ENCODE assay signal across 10 mouse cellular contexts in genomic region chr11:67022354-67023115, GRCm38 (mm10). TPM values are rescaled to one million over a fixed set of nuclear protein-coding genes. Genes with fewer than 3 reads are reported as not detected.
A peak's percentile ranks its signal among the peaks of the same experiment; 100 is the strongest.
DNase-seq lines count a peak whose midpoint lies in the region; TF ChIP-seq lines count a peak whose summit lies in the region.
"Had no signal": no experiment of that assay in that cellular context is flagged by ENCODE, and none has a peak within 500 bp of the region (broad histone marks: within the 10 kb centered on the region; RNA-seq: fewer than 3 reads in every experiment).

No protein-coding gene starts in this region.

- peak; percentile 74 for TF ChIP-seq CTCF in layer of hippocampus, adult 2 months (conservative IDR thresholded peaks at IDR 0.05)
- TF ChIP-seq CTCF in bone marrow macrophage, adult 2 months (IDR thresholded peaks at IDR 0.05; ENCODE audit: low read depth, low read length) = peak; percentile 54; the same call in 1 of the 2 replicates

- no peak overlapping the region for H3K27ac ChIP-seq in layer of hippocampus, adult 2 months
- no peak overlapping the region for H3K27ac ChIP-seq in bone marrow macrophage, adult 2 months (ENCODE audit: insufficient read depth, low read depth, low read length)
- H3K27ac ChIP-seq: forebrain, embryonic 13.5 days; midbrain, embryonic 12.5 days had no signal

- no peak for TF ChIP-seq POLR2A in bone marrow macrophage, adult 2 months (IDR thresholded peaks at IDR 0.05; ENCODE audit: borderline replicate concordance, low read depth, low read length)

- H3K4me3 ChIP-seq in layer of hippocampus, adult 2 months = no peak overlapping the region
- H3K4me3 ChIP-seq in bone marrow macrophage, adult 2 months (ENCODE audit: insufficient read depth, low read length) = no peak overlapping the region
- H3K4me3 ChIP-seq: forebrain, embryonic 13.5 days; midbrain, embryonic 12.5 days had no signal

- H3K4me1 ChIP-seq in bone marrow macrophage, adult 2 months (ENCODE audit: control insufficient read depth, insufficient read depth, low read length) = 0 out of 2 replicates have a peak, but pooled peaks cover 4% of the 10 kb centered on the region

- DNase-seq in adrenal gland, postnatal 14 days = peak; percentile 40
- DNase-seq in adrenal gland, postnatal 25 days = no peak
- DNase-seq in layer of hippocampus, adult 2 months (ENCODE audit: low spot score in 2 of 2) = no peak
- DNase-seq in layer of hippocampus, adult 9-10 months (ENCODE audit: low spot score) = no peak
- DNase-seq in B cell, adult 2 months = peak; percentile 39 to 42
- no peak for DNase-seq in urinary bladder, postnatal 25 days (ENCODE audit: low spot score)
- DNase-seq in neural tube, embryonic 10.5 days (ENCODE audit: extremely low spot score, low spot score) = no peak

RNA-seq across cellular contexts. Expression of gene Tmem220, which starts 2.4 kb away (rescaled TPM):
- total RNA-seq in adrenal gland, postnatal 14 days (2021) = 5.6 and 6.0 TPM in 2 replicates
- total RNA-seq in adrenal gland, postnatal 25 days (2021) = 6.8 and 7.0 TPM in 2 replicates
- total RNA-seq in layer of hippocampus, adult 2 months (2021) = under 1 TPM; 0.44 to 0.95 TPM
- polyA plus RNA-seq in bone marrow macrophage, adult 2 months (2012; ENCODE audit: insufficient read depth, insufficient read length, missing spikeins) = 6.7 and 8.1 TPM in 2 replicates

RNA-seq across cellular contexts. Expression of gene Adprm, which starts 29.9 kb away (rescaled TPM):
- total RNA-seq in adrenal gland, postnatal 14 days (2021) = 18.6 and 20.5 TPM in 2 replicates
- 26.2 and 27.3 TPM in 2 replicates for total RNA-seq in adrenal gland, postnatal 25 days (2021)
- 10 to 100 TPM; 27.7 to 29.3 TPM for total RNA-seq in layer of hippocampus, adult 2 months (2021)
- polyA plus RNA-seq in bone marrow macrophage, adult 2 months (2012; ENCODE audit: insufficient read depth, insufficient read length, missing spikeins) = 29.4 and 30.6 TPM in 2 replicates

RNA-seq across cellular contexts. Expression of gene Sco1, which starts 29.9 kb away (rescaled TPM):
- 21.4 and 24.3 TPM in 2 replicates for total RNA-seq in adrenal gland, postnatal 14 days (2021)
- total RNA-seq in adrenal gland, postnatal 25 days (2021) = 19.9 and 21.0 TPM in 2 replicates
- total RNA-seq in layer of hippocampus, adult 2 months (2021) = 10 to 100 TPM in 1 of 2 experiments, 1 to 10 TPM in 1; 9.4 to 10.6 TPM
- 8.7 and 8.8 TPM in 2 replicates for polyA plus RNA-seq in bone marrow macrophage, adult 2 months (2012; ENCODE audit: insufficient read depth, insufficient read length, missing spikeins)

RNA-seq across cellular contexts. Expression of gene Myh3, which starts 55.6 kb away (rescaled TPM):
- total RNA-seq in adrenal gland, postnatal 14 days (2021) = 0.07 TPM in 1 of 2 replicates, not detected in the other
- not detected in 2 replicates for total RNA-seq in adrenal gland, postnatal 25 days (2021)
- total RNA-seq in layer of hippocampus, adult 2 months (2021) = under 1 TPM; 0.67 to 0.91 TPM
- not detected in 2 replicates for polyA plus RNA-seq in bone marrow macrophage, adult 2 months (2012; ENCODE audit: insufficient read depth, insufficient read length, missing spikeins)

Comparison
In these comparisons a context has a peak if more than half of its experiments do, and no peak if none do; other contexts are left out.
1. DNase-seq: peak in adrenal gland, postnatal 14 days (single experiment) and B cell, adult 2 months (2 of 2); none in adrenal gland, postnatal 25 days (single experiment), layer of hippocampus, adult 2 months (0 of 2), layer of hippocampus, adult 9-10 months (single experiment), urinary bladder, postnatal 25 days (single experiment) and neural tube, embryonic 10.5 days (single experiment).